Mouse (Mus musculus): ENCODE measurements at regions not wholly inside any gene's neighbourhood (a gene's known extent, or its start where the extent isn't known, plus 50 kb on each side); places are given as distances from the start of the nearest gene placed in this dataset.

DNA sequence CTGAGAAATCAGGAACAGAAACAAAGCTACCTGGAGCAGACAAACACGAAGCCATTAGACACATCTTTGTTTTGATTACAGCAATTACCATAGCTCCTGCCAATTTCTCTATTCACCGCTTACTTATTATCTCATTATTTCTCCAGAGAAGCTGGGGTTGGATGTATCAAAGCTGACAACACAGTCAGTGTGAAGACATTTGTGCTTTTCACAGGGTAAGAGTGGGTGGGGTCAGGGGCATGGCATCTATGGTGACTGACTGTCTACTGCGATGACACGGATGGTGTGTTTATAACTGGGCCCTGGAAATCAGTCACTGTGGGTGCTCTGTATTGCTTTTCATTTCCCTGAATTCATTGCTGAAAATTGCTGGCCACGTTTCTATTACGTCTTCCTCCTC, 815.0 kb upstream of the Adgrl2 start:
- WGBS: 52% methylated on average over 6 of the region's 6 CpGs
- H3K4me2 ChIP-seq: no peak overlapping the region

DNA sequence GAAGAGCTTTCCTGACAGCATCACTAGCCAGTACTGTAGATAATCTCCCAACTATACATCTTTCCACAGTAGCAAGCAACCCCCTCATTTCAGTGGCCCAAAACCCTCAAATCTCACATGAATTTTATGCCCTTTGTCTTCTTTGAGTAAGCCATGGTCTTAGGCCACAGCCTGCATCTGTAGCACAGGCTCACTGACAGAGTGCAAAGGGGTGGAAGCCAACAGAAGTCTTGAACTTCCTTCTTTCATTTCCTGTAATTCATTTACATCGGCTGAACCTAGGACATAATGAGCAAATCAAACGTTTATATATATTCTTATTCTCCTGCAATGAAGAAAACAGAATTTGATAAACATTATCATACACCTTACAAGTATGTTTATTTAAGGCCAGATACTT, 805.8 kb upstream of the Adgrl2 start:
- Histone ChIP-seq H3K36me3 (no peaks in the 10 kb centered on the region), H3K4me1 (no peaks in the 10 kb centered on the region), H3K27ac (no peak overlapping the region), H3K4me3 (no peak overlapping the region), H3K9me3 (no peaks in the 10 kb centered on the region), H3K9ac (no peak overlapping the region), H3K4me2 (no peak overlapping the region), H3K27me3 (no peaks in the 10 kb centered on the region)
- 63% methylated on average over 2 of the region's 2 CpGs for WGBS
- no peak for ATAC-seq (ENCODE audit: borderline replicate concordance, extremely low read depth, low FRiP score, low TSS enrichment)

More for the DNA sequence above, 815.0 kb upstream of the Adgrl2 start:
- Histone ChIP-seq H3K36me3 (no peaks in the 10 kb centered on the region), H3K27ac (no peak overlapping the region), H3K9ac (no peak overlapping the region), H3K9me3 (no peaks in the 10 kb centered on the region), H3K27me3 (no peaks in the 10 kb centered on the region), H3K4me1 (no peaks in the 10 kb centered on the region), H3K4me3 (no peak overlapping the region)
- no peak for ATAC-seq (ENCODE audit: borderline replicate concordance, extremely low read depth, low FRiP score, low TSS enrichment)

DNA sequence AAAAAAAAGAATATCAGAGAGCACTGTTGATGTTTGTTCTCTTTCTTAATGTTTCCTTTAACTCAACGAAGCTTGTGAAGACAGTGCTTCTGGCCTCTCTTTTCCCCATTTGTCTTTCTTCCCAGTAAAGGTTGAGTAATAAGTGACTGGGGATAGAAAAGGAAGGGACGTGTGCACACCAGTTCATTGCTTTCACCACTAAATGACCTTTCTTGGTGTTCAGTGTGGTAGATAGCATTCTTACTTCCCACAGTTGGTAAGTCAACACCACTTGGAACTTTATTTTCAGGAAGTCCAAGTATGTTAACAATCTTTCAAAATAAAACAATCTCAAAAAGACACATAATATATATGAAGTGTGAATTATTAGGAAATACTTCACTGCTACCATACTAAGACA, 801.2 kb upstream of the Adgrl2 start:
- H3K9ac ChIP-seq: no peak overlapping the region
- no peak overlapping the region for H3K4me2 ChIP-seq
- H3K9me3 ChIP-seq: no peaks in the 10 kb centered on the region
- WGBS: 44% methylated on average over 2 of the region's 2 CpGs
- no peaks in the 10 kb centered on the region for H3K27me3 ChIP-seq
- ATAC-seq (ENCODE audit: borderline replicate concordance, extremely low read depth, low FRiP score, low TSS enrichment): no peak
- H3K27ac ChIP-seq: no peak overlapping the region
- no peaks in the 10 kb centered on the region for H3K4me1 ChIP-seq
- H3K4me3 ChIP-seq: no peak overlapping the region
- H3K36me3 ChIP-seq: no peaks in the 10 kb centered on the region

DNA sequence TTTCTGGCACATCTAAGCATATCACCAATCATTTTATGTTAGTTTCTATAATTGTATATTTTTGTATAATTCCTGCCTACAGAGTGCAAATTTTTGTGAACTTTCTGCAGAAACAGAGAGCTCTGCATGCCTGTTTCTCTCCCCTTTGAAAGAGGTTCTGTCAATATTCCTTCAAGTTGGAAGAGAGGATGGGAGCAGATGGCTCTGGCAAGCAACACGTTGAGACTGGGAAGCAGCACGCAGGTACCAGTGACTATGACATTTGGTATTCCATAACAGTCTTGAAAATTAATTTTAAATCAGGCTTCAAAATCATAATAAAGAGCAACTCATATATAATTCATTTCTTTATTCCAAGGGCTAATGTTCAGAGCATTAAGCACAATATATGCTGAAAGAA, 795.7 kb upstream of the Adgrl2 start:
- Histone ChIP-seq H3K4me1 (no peaks in the 10 kb centered on the region), H3K9me3 (no peaks in the 10 kb centered on the region), H3K9ac (no peak overlapping the region), H3K27ac (no peak overlapping the region), H3K4me3 (no peak overlapping the region), H3K36me3 (no peaks in the 10 kb centered on the region), H3K27me3 (no peaks in the 10 kb centered on the region), H3K4me2 (no peak overlapping the region)
- 70% methylated on average over 2 of the region's 2 CpGs for WGBS
- ATAC-seq (ENCODE audit: borderline replicate concordance, extremely low read depth, low FRiP score, low TSS enrichment): no peak

GRCm38 (mm10) chr3:149783903-149784608, 793.7 kb upstream of the Adgrl2 start:
- no peak overlapping the region for H3K4me2 ChIP-seq
- 57% methylated on average over 2 of the region's 2 CpGs for WGBS
- H3K27me3 ChIP-seq: no peaks in the 10 kb centered on the region

GRCm38 (mm10) chr3:149767847-149768421, 777.6 kb upstream of the Adgrl2 start:
- no peak for ATAC-seq (ENCODE audit: borderline replicate concordance, extremely low read depth, low FRiP score, low TSS enrichment)
- no peak overlapping the region for H3K9ac ChIP-seq
- H3K27me3 ChIP-seq: no peaks in the 10 kb centered on the region
- 87% methylated on average over 2 of the region's 2 CpGs for whole genome bisulfite sequencing
- no peak overlapping the region for H3K4me2 ChIP-seq
- no peaks in the 10 kb centered on the region for H3K9me3 ChIP-seq
- H3K27ac ChIP-seq: no peak overlapping the region
- H3K4me3 ChIP-seq: no peak overlapping the region
- no peaks in the 10 kb centered on the region for H3K4me1 ChIP-seq
- no peaks in the 10 kb centered on the region for H3K36me3 ChIP-seq

More at GRCm38 (mm10) chr3:149783903-149784608, 793.7 kb upstream of the Adgrl2 start:
- Histone ChIP-seq H3K4me1 (no peaks in the 10 kb centered on the region), H3K9ac (no peak overlapping the region), H3K27ac (no peak overlapping the region), H3K4me3 (no peak overlapping the region), H3K9me3 (no peaks in the 10 kb centered on the region), H3K36me3 (no peaks in the 10 kb centered on the region)
- ATAC-seq (ENCODE audit: borderline replicate concordance, extremely low read depth, low FRiP score, low TSS enrichment): no peak

- no peak overlapping the region for H3K4me3 ChIP-seq
- H3K4me1 ChIP-seq: no peaks in the 10 kb centered on the region
- no peak overlapping the region for H3K27ac ChIP-seq
- no peaks in the 10 kb centered on the region for H3K27me3 ChIP-seq
- no peak overlapping the region for H3K4me2 ChIP-seq
- WGBS: 88% methylated on average over 2 of the region's 2 CpGs
- no peak for ATAC-seq (ENCODE audit: borderline replicate concordance, extremely low read depth, low FRiP score, low TSS enrichment)
- H3K9ac ChIP-seq: no peak overlapping the region
- no peaks in the 10 kb centered on the region for H3K36me3 ChIP-seq
- no peaks in the 10 kb centered on the region for H3K9me3 ChIP-seq
Measured at GRCm38 (mm10) chr3:149761245-149761644, 770.9 kb upstream of the Adgrl2 start.

GRCm38 (mm10) chr3:149757910-149758592, 767.7 kb upstream of the Adgrl2 start:
- 63% methylated on average over 6 of the region's 6 CpGs for WGBS
- Histone ChIP-seq H3K4me1 (no peaks in the 10 kb centered on the region), H3K9me3 (no peaks in the 10 kb centered on the region), H3K36me3 (no peaks in the 10 kb centered on the region), H3K27ac (no peak overlapping the region), H3K27me3 (no peaks in the 10 kb centered on the region), H3K9ac (no peak overlapping the region), H3K4me3 (no peak overlapping the region), H3K4me2 (no peak overlapping the region)
- ATAC-seq (ENCODE audit: borderline replicate concordance, extremely low read depth, low FRiP score, low TSS enrichment): no peak

- 55% methylated on average over 3 of the region's 3 CpGs for WGBS
- Histone ChIP-seq H3K4me3 (no peak overlapping the region), H3K9me3 (no peaks in the 10 kb centered on the region)
Measured at GRCm38 (mm10) chr3:149736069-149736468, 745.7 kb upstream of the Adgrl2 start.

DNA sequence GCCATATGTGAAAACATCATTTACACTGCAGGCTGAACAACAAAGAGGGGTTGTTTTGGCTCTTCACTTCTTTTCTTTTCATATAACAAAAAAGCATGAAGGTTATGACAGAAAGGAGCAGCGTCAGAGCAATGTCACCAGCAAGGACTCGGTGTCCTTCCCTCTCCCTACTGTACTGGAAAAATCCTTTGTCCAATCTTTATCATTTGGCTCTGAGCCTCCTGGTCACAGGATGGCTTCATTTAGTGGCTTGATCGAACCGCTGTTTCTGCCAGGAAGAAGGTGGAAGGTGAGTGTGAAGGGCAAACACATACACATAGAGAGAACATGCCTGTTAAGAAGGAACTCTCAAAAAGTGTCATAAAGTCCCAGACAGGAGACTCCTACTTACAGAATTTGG, 735.9 kb upstream of the Adgrl2 start:
- Histone ChIP-seq H3K4me1 (0 out of 2 replicates have a peak, but pooled peaks cover 4% of the 10 kb centered on the region), H3K36me3 (no peaks in the 10 kb centered on the region), H3K4me2 (no peak overlapping the region), H3K4me3 (no peak overlapping the region), H3K27ac (no peak overlapping the region), H3K27me3 (no peaks in the 10 kb centered on the region), H3K9me3 (no peaks in the 10 kb centered on the region), H3K9ac (no peak overlapping the region)
- no peak for ATAC-seq (ENCODE audit: borderline replicate concordance, extremely low read depth, low FRiP score, low TSS enrichment)
- WGBS: 79% methylated on average over 4 of the region's 4 CpGs

More at GRCm38 (mm10) chr3:149736069-149736468, 745.7 kb upstream of the Adgrl2 start:
- no peaks in the 10 kb centered on the region for H3K36me3 ChIP-seq
- no peaks in the 10 kb centered on the region for H3K4me1 ChIP-seq
- ATAC-seq (ENCODE audit: borderline replicate concordance, extremely low read depth, low FRiP score, low TSS enrichment): no peak
- no peak overlapping the region for H3K27ac ChIP-seq
- no peak overlapping the region for H3K4me2 ChIP-seq
- H3K9ac ChIP-seq: no peak overlapping the region
- H3K27me3 ChIP-seq: no peaks in the 10 kb centered on the region

DNA sequence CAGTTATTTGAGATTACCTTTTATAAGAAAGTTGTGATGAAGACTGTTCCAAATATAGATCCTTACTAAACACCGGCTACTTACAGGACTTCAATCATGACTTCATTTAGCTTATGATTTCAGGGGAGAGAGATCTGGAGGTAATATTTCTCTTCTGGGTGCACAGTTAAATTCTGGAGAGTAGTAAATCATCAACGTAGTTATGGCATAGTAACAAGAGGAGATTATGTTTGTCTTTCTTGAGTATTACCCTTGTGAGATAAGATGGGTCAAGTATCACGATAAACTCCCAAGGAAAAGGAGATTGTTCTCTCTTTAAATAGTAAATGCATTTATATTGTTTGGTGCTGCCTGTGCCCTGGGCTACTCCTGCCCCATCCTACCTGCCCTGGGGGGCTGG, 734.5 kb upstream of the Adgrl2 start:
- Histone ChIP-seq H3K4me2 (no peak overlapping the region), H3K9me3 (no peaks in the 10 kb centered on the region), H3K27ac (no peak overlapping the region), H3K4me1 (0 out of 2 replicates have a peak, but pooled peaks cover 6% of the 10 kb centered on the region), H3K36me3 (no peaks in the 10 kb centered on the region), H3K4me3 (no peak overlapping the region), H3K27me3 (no peaks in the 10 kb centered on the region), H3K9ac (no peak overlapping the region)
- ATAC-seq (ENCODE audit: borderline replicate concordance, extremely low read depth, low FRiP score, low TSS enrichment): no peak
- 69% methylated on average over 3 of the region's 3 CpGs for WGBS

DNA sequence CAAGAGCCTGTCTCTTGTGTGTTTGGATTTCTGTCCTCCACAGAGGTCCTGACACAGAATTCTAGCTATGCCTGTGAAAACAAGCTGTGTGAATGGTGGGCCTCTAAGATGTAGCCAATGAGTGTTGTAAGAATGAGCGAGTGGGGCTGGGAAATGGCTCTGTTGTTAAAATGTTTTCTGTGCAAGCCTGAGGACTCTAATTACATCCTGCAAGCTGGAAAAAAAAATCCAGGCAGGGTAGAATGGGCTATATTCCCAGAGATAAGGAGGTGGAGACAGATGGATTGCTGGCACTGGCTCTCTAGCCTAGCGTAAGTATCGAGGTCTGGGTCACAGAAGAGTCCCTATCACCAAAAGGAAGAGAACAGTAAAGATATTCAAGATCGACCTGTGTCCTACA, 731.5 kb upstream of the Adgrl2 start:
- WGBS: 29% methylated on average over 4 of the region's 4 CpGs
- H3K9me3 ChIP-seq: no peaks in the 10 kb centered on the region
- H3K4me3 ChIP-seq: no peak overlapping the region
- H3K36me3 ChIP-seq: no peaks in the 10 kb centered on the region
- no peaks in the 10 kb centered on the region for H3K27me3 ChIP-seq
- no peak overlapping the region for H3K27ac ChIP-seq
- no peak overlapping the region for H3K9ac ChIP-seq
- 0 out of 2 replicates have a peak, but pooled peaks cover 6% of the 10 kb centered on the region for H3K4me1 ChIP-seq
- H3K4me2 ChIP-seq: no peak overlapping the region
- peak; percentile 77; the same call in 1 of the 2 replicates for ATAC-seq (ENCODE audit: borderline replicate concordance, extremely low read depth, low FRiP score, low TSS enrichment)

Measured in lung, embryonic 15.5 days (tissue).